Mouse (Mus musculus) macrophage (primary cell): ENCODE results near the gene Zfp36l1. TPM values are rescaled to one million over a fixed set of nuclear protein-coding genes. Genes with fewer than 3 reads are reported as not detected.
A peak's percentile ranks its signal among the peaks of the same experiment; 100 is the strongest.

ENCODE experiments used
- H3K27ac ChIP-seq: fragments of 350-480 bp; formaldehyde crosslinking; 2 replicates; pipeline ENCODE4 v1.9.0; 2021
- H3K36me3 ChIP-seq: fragments of 350-480 bp; formaldehyde crosslinking; 2 replicates; pipeline ENCODE4 v1.9.0; 2021; ENCODE audit errors: inconsistent target
- H3K4me3 ChIP-seq: fragments of 350-480 bp; formaldehyde crosslinking; 2 replicates; pipeline ENCODE4 v1.9.0; 2021; ENCODE audit errors: inconsistent target
- H3K79me2 ChIP-seq: fragments of 350-480 bp; formaldehyde crosslinking; 2 replicates; pipeline ENCODE4 v1.9.0; 2021; ENCODE audit errors: inconsistent target
- WGBS: methylation state at CpG from one replicate; pipeline ENCODE4 v1.1.7; 2026; ENCODE audit warnings: inconsistent platforms; ENCODE audit not compliant: missing documents; 5-methylcytosine and 5-hydroxymethylcytosine counted together
- polyA plus RNA-seq: library from polyadenylated mRNA; stranded (reverse); fragments of 250-400 nt; gene quantifications from 3 replicates; pipeline ENCODE4 v1.2.4, GENCODE M21; 2018; ENCODE audit warnings: inconsistent platforms
- total RNA-seq, 78 experiments: library from RNA; depleted of rRNA; stranded (reverse); fragments of 250-400 nt; gene quantifications; 1 replicate in 9 of 78; 2 replicates in 24 of 78; 3 replicates in 43 of 78; 4 replicates in 2 of 78; pipeline ENCODE4 v1.2.4; 2018; ENCODE audit warnings: inconsistent platforms in 56 of 78

Gene Zfp36l1
- 100 to 1,000 TPM in 6 of 26 experiments, 10 to 100 TPM in 19, 1 to 10 TPM in 1; 6.7 to 210 (median 76.2) TPM for total RNA-seq (2018; cell fraction: chromatin; rRNA removed)
- total RNA-seq (2018; cell fraction: cytosol; rRNA removed) = 100 to 1,000 TPM in 24 of 26 experiments, 10 to 100 TPM in 2; 33.3 to 619 (median 245) TPM
- total RNA-seq (2018; cell fraction: nucleus; rRNA removed) = 100 to 1,000 TPM in 23 of 26 experiments, 10 to 100 TPM in 3; 53.7 to 541 (median 230) TPM
- polyA plus RNA-seq = 99.2 to 134 TPM (median 127 TPM) in 3 replicates

- H3K4me3 ChIP-seq = peak within 1 kb of the TSS; percentile 87
- WGBS = 0% methylated on average over 31 of the region's 42 CpGs
- peaks cover 35% of the 10 kb centered on the region for H3K79me2 ChIP-seq
- H3K27ac ChIP-seq = peak within 1 kb of the TSS; percentile 88
- no peaks in the 10 kb centered on the region; the same call in 1 of the 2 replicates for H3K36me3 ChIP-seq
These were observed at the start of gene Zfp36l1 for GRCm38 (mm10) chr12:80112852-80113551. Gene Zfp36l1, minus strand, starts transcription at chr12:80113013.

GRCm38 (mm10) chr12:80162448-80162847, 49.6 kb upstream of the Zfp36l1 start:
- Histone ChIP-seq H3K4me3 (no peak overlapping the region), H3K79me2 (no peaks in the 10 kb centered on the region), H3K27ac (no peak overlapping the region), H3K36me3 (no peaks in the 10 kb centered on the region)
- WGBS = 84% methylated on average over 3 of the region's 3 CpGs

GRCm38 (mm10) chr12:80157675-80158074, 44.9 kb upstream of the Zfp36l1 start:
- H3K36me3 ChIP-seq = no peaks in the 10 kb centered on the region
- 6% methylated on average over 5 of the region's 5 CpGs for WGBS

GRCm38 (mm10) chr12:80153687-80154326, 41.0 kb upstream of the Zfp36l1 start:
- WGBS = 37% methylated on average over 6 of the region's 10 CpGs
- H3K79me2 ChIP-seq = no peaks in the 10 kb centered on the region
- H3K27ac ChIP-seq = no peak overlapping the region
- no peaks in the 10 kb centered on the region for H3K36me3 ChIP-seq
- H3K4me3 ChIP-seq = no peak overlapping the region

More at GRCm38 (mm10) chr12:80157675-80158074, 44.9 kb upstream of the Zfp36l1 start:
- H3K4me3 ChIP-seq = no peak overlapping the region
- no peaks in the 10 kb centered on the region for H3K79me2 ChIP-seq
- no peak overlapping the region for H3K27ac ChIP-seq

- Histone ChIP-seq H3K27ac (no peak overlapping the region), H3K79me2 (no peaks in the 10 kb centered on the region), H3K36me3 (no peaks in the 10 kb centered on the region), H3K4me3 (no peak overlapping the region)
- 97% methylated on average over 4 of the region's 6 CpGs for WGBS
These were observed 40.3 kb upstream of the Zfp36l1 start for GRCm38 (mm10) chr12:80153078-80153477.

DNA sequence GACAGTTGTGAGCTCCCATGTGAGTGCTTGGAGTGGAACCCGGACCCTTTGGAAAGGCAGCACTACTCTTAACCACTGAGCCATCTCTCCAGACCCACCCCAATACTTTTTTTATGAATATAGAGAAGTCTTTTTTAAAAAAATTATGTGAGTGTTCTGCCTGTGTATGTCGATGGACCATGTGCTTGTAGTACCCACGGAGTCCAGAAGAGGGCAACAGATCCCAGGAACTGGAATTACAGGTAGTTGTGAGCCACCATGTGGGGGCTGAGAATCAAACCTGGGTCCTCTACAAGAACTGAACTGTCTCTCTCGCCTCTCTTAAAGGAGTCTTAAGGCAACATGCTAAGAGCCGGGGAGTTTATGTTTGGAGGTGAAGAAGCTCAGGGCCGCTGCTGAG, 39.0 kb upstream of the Zfp36l1 start:
- 93% methylated on average over 6 of the region's 6 CpGs for WGBS
- no peaks in the 10 kb centered on the region for H3K79me2 ChIP-seq
- H3K27ac ChIP-seq = no peak overlapping the region
- H3K4me3 ChIP-seq = no peak overlapping the region
- H3K36me3 ChIP-seq = no peaks in the 10 kb centered on the region

GRCm38 (mm10) chr12:80150624-80151023, 37.8 kb upstream of the Zfp36l1 start:
- Histone ChIP-seq H3K4me3 (no peak overlapping the region), H3K79me2 (no peaks in the 10 kb centered on the region), H3K27ac (no peak overlapping the region), H3K36me3 (no peaks in the 10 kb centered on the region)
- WGBS = 62% methylated on average over 8 of the region's 8 CpGs

- no peak overlapping the region for H3K4me3 ChIP-seq
- H3K27ac ChIP-seq = no peak overlapping the region
- H3K36me3 ChIP-seq = no peaks in the 10 kb centered on the region
- WGBS = 93% methylated on average over 11 of the region's 11 CpGs
- H3K79me2 ChIP-seq = no peaks in the 10 kb centered on the region
These were observed 34.9 kb upstream of the Zfp36l1 start for GRCm38 (mm10) chr12:80147563-80148214.

DNA sequence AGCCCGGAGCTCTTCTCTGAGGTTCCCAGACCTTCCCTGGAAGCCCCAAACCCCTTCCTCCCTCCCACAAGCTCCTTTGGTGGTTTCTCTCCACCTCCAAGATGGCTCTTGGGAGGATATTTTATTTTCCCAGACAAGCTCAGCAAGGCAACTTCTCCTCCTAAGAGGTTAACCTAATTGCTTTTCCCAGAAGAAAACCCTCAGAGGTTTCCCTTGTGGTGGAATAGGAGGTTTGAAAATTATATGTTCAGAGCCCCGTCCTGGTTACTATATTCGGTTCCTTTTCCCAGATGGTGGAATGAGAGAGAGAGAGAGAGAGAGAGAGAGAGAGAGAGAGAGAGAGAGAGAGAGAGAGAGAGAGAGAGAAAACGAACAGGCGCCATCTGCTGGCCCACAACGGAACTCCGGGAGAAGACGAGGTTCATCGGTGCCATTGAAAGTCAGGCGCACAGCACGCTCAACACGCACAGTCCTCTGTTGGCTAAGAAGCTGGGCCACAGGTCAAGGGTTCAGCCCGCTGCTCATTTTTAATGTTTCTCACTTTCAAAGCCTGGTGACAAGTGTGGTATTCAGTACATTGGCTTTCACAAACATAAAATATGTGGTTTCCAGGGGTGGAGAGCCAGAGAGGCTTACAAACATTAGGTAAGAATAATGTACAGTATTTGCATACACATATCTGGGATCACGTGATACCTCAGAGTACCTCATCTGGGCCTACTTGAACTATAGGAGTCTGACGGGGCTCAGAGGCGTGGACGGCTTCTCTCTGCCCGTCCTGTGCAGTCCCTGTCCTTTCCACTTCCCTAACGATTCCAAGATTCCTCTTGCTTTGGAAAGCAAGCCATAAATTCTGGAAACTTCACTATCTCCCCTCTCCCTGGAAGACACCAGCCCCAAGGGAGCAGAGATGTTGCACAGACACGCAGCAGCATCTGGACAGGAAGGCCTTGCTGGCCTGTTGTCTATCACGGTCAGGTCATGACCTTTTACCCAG, 33.7 kb upstream of the Zfp36l1 start:
- no peak overlapping the region for H3K27ac ChIP-seq
- H3K36me3 ChIP-seq = no peaks in the 10 kb centered on the region
- no peak overlapping the region for H3K4me3 ChIP-seq
- 43% methylated on average over 21 of the region's 21 CpGs for WGBS
- no peaks in the 10 kb centered on the region for H3K79me2 ChIP-seq

- Histone ChIP-seq H3K27ac (no peak overlapping the region), H3K79me2 (no peaks in the 10 kb centered on the region), H3K36me3 (no peaks in the 10 kb centered on the region), H3K4me3 (no peak overlapping the region)
- 83% methylated on average over 7 of the region's 8 CpGs for WGBS
These were observed 32.6 kb upstream of the Zfp36l1 start for GRCm38 (mm10) chr12:80145365-80145764.

DNA sequence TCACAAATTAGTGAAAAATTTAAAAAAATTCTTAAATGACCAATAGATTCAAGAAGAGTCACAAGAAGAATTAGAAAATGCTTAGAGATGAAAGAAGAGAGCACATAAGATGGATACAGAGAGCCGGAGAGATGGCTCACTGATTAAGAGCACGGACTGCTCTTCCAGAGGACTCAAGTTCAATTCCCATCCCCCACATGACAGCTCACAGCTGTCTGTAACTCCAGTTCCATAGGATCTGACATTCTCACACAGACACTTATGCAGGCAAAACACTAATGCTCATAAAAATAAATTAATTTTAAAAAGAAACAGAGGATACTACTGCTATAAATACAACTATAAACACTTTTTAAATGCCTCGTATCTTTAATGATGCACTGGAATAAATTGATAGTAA, 32.0 kb upstream of the Zfp36l1 start:
- no peak overlapping the region for H3K4me3 ChIP-seq
- H3K79me2 ChIP-seq = no peaks in the 10 kb centered on the region
- H3K27ac ChIP-seq = no peak overlapping the region
- 92% methylated on average over 3 of the region's 3 CpGs for WGBS
- H3K36me3 ChIP-seq = no peaks in the 10 kb centered on the region

DNA sequence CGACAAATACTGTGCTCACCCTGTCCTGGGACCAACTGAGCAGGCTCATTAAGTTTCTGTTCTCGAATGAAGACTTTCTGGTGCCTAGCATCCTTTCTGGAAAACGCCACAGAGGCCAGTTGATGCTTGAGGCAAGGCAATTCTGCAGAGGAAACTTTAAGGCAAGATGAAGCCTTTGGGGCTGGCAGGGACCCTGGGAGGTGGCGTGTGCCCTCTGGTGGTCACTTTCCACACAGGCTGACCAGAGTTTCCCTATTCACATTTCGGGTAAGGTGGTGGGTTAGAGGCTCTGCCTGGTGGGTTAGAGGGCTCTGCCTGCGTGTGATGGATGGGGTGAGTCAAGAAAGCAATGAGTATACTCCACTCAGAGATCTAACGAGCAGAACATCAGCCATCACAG, 28.7 kb upstream of the Zfp36l1 start:
- Histone ChIP-seq H3K79me2 (no peaks in the 10 kb centered on the region), H3K4me3 (no peak overlapping the region), H3K27ac (no peak overlapping the region), H3K36me3 (no peaks in the 10 kb centered on the region)
- 22% methylated on average over 7 of the region's 7 CpGs for WGBS

DNA sequence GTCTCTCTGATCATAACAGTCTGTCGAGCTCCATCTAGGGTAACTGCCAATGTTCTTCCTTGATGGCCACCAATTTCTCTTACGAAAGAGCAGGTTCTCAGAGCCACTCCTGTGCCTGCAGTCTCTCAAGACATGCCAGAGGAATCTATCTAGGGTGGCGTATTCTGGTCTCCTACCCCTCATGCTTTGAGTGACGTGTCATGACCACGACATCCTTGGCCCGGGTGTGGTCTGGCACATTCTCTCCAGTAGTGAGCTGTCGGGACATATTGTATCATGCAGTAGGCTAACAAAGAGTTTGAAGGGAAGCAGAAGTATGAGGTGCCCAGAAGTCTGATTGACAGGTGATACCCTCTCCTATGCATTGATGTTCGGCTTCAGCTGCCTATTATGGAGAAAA, 28.2 kb upstream of the Zfp36l1 start:
- 29% methylated on average over 8 of the region's 8 CpGs for WGBS
- Histone ChIP-seq H3K36me3 (no peaks in the 10 kb centered on the region), H3K79me2 (no peaks in the 10 kb centered on the region), H3K4me3 (no peak overlapping the region), H3K27ac (no peak overlapping the region)

DNA sequence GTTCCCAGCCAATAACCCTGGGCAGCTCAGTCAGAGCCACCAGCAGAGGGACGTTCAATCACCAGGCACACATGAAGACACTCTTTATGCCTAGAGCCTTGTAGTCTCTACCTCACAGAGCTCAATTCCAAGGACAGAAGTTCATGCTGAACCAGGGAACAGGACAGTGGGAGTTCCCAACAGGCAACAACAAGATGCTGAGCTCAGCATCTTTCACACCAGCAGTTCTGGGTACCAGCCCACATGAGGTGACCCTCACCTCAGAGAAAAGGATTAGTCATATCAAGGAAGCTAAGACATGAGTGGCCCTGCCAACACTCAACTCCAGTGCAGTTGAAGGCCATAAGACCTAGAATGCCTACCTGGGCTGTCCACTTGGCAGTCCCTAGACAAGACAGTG, 24.9 kb upstream of the Zfp36l1 start:
- H3K4me3 ChIP-seq = no peak overlapping the region
- H3K36me3 ChIP-seq = no peaks in the 10 kb centered on the region
- H3K79me2 ChIP-seq = no peaks in the 10 kb centered on the region
- H3K27ac ChIP-seq = no peak overlapping the region
- WGBS = 85% methylated on average over 1 of the region's 1 CpGs
